Mouse (Mus musculus): ENCODE measurements around the gene Zkscan6.

Gene Zkscan6

GRCm38 (mm10) chr11:65812088-65812487 is 5.1 kb downstream of the Zkscan6 start:
- no peak for DNase-seq (ENCODE audit: low spot score)

DNA sequence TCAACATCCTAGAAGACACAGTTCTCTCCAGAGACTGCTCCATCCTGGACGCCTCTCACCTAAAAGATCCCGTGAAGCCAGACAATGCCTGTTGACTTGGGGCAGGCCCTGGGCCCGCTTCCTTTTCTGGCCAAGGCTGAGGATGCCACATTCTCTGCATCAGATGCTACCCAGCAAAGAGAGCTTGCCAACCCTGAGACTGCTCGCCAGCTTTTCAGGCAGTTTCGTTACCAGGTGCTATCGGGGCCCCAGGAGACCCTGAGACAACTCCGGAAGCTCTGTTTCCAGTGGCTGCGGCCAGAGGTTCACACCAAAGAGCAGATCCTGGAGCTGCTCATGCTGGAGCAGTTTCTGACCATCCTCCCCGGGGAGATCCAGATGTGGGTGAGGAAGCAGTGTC is 7.4 kb downstream of the Zkscan6 start:
- no peak for DNase-seq (ENCODE audit: low spot score)

DNA sequence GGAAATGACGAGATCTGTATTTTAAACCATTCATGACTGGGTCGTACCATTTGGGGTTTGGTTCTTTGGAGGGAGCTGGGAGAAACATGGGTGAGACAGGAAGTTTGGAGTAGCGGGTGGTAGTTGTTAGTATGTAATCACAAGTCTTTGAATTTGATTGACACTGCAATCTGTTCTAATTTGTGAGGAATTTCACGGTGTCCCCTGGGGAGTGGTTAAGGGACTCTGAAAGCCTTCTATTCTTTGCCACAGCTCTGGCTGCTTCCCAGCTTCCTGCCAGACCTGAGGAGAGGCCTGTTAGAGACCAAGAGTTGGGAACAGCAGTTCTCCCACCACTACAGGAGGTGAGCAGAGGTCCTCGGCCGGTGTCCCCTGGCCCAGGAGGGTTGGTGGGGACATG is 9.3 kb downstream of the Zkscan6 start:
- DNase-seq (ENCODE audit: low spot score), result no peak

DNA sequence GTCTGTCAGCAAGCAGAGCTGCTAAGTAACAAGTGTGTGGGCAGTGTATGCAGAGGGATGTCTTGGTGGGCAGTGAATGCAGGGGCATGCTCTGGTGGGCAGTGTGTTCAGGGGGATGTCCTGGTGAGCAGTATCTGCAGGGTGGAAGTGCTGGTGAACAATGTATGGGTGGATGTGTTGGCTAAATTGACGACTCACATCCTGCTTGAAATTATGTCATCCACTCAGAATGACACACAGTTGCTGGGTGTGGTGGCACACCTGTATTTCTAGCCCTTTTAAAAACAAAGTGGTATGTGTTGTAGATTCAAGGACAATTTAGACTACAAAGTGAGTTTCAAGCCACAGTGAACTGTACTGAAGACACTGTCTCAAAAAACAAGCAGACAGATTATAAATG is 11.2 kb downstream of the Zkscan6 start:
- no peak for DNase-seq (ENCODE audit: low spot score)

- no peak for DNase-seq (ENCODE audit: low spot score)
Observed at GRCm38 (mm10) chr11:65820280-65820679, 13.3 kb downstream of the Zkscan6 start.

DNA sequence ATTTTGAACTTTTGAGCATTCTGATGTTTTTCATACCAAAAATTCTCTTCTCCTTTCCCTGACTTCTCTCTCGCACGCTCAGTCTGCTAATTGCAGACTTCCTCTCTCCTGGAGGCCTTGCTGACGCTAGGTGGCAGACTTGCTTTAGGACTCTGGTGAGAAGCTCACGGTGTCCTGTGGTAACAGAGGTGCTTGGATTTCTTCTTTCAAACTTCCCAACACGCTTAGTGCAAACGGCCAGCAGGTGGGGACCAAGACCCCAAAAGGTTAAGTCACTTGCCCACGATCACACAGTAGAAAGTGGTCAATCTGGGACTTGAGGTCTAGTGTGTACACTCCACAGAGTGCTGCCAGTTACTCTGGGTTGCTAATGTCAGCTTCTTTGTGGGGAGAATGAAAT is 13.9 kb downstream of the Zkscan6 start:
- DNase-seq (ENCODE audit: low spot score), result peak; percentile 47

- no peak for DNase-seq (ENCODE audit: low spot score)
Observed at GRCm38 (mm10) chr11:65824556-65824955, 17.6 kb downstream of the Zkscan6 start.

DNA sequence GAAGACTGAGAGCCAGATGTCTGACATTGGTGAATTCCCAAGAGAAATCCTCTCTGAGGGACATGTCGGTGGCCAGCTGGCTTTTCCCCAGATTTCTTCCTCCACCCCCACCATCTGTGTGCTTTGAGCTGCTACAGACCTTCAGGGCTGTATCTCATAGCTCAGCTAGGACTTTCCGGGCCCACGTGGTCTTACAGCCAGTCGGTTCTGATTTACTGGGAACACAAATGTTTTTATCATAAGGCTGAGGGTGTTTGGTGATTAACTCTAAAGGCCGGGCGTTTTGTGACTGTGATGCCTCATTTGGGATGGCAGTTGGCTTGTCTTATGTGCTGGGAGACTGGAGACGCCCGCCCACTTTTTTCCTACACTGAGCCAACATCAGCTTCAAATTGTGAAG is 32.0 kb downstream of the Zkscan6 start:
- peak; percentile 26 for DNase-seq (ENCODE audit: low spot score)

DNA sequence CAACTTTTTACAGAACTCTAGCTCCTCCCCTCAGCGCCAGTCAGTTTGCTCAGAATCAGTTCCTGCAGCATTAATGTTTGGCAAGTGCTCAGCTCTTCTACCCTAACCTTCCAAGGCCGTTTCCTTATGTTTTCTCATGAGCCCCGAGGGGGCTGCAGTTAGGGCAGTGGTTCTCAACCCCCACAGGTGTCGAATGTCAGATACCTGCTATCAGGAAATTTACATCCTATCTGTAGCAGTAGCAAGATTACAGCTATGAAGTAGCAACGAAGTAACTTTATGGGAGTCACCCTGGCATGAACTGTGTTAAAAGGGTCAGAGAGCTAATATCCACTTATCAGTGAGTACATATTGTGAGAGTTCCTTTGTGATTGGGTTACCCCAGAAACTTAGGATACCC is 39.5 kb downstream of the Zkscan6 start:
- no peak for DNase-seq (ENCODE audit: low spot score)

- no peak for DNase-seq (ENCODE audit: low spot score)
Observed at GRCm38 (mm10) chr11:65852066-65852465, 45.1 kb downstream of the Zkscan6 start.

DNA sequence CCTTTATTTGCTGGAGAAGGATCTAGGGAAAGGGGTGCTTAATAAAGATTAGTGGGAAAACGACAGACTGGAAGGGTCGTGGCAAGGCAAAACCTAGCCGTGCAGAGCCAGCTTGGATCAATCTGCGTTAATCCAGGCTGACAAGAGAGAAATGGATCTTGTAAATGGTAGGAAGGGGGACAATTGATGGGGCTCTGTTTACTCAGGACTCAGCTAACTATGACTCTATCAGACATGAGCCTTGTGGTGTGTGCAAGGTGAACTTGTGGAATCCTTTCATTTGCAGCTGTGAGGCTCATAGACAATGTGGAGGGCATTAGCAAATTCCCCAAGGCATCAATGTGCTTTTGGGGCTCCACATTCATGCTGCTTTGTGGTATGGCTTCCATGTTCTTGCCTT is 54.5 kb downstream of the Zkscan6 start:
- no peak for DNase-seq (ENCODE audit: low spot score)

GRCm38 (mm10) chr11:65877146-65877775 is 70.3 kb downstream of the Zkscan6 start:
- no peak for DNase-seq (ENCODE audit: low spot score)

Measured in layer of hippocampus, adult 9-10 months (tissue).